Mouse (Mus musculus) heart, adult 2 months (tissue): ENCODE data around the gene Ccnt2. TPM values are rescaled to one million over a fixed set of nuclear protein-coding genes. Genes with fewer than 3 reads are reported as not detected.

Source experiments
- DNase-seq, 2 experiments: peaks; one replicate each; pipeline ENCODE4 v3.0.0; 2021
- H3K27ac ChIP-seq: fragments of 200-600 bp; 2 replicates; pipeline ENCODE4 v1.8.1; 2022
- H3K27me3 ChIP-seq: fragments of 200-500 bp; 2 replicates; pipeline ENCODE4 v1.6.1; 2012; ENCODE audit warnings: mild to moderate bottlenecking, low read length, inconsistent platforms, mixed read lengths; ENCODE audit not compliant: control insufficient read depth, insufficient read depth
- H3K36me3 ChIP-seq: fragments of 200-500 bp; 2 replicates; pipeline ENCODE4 v1.6.1; 2012; ENCODE audit warnings: low read length, inconsistent platforms; ENCODE audit not compliant: control insufficient read depth, insufficient read depth
- H3K4me1 ChIP-seq: fragments of 200-500 bp; 2 replicates; pipeline ENCODE4 v1.6.1; 2011; ENCODE audit warnings: low read length; ENCODE audit not compliant: control insufficient read depth, insufficient read depth
- H3K4me3 ChIP-seq: fragments of 200-600 bp; 2 replicates; pipeline ENCODE4 v1.8.1; 2022
- H3K79me2 ChIP-seq: fragments of 200-500 bp; replicated peaks from 2 replicates; pipeline ENCODE4 v1.6.1; 2012; ENCODE audit warnings: mild to moderate bottlenecking, inconsistent platforms, low read length, moderate library complexity, mixed read lengths; ENCODE audit not compliant: control insufficient read depth, insufficient read depth
- H3K9ac ChIP-seq: fragments of 200-500 bp; 2 replicates; pipeline ENCODE4 v1.6.1; 2012; ENCODE audit warnings: low read depth, mild to moderate bottlenecking, control low read depth, inconsistent platforms, low read length, mixed read lengths
- CTCF ChIP-seq: fragments of 200-600 bp; IDR thresholded peaks from 2 replicates; pipeline ENCODE4 v1.8.1; 2022; ENCODE audit warnings: antibody characterized with exemption, mild to moderate bottlenecking, moderate library complexity
- EP300 ChIP-seq: fragments of 200-500 bp; IDR thresholded peaks from 2 replicates; pipeline ENCODE4 v1.6.1; 2011; ENCODE audit warnings: low read depth, low read length, control low read depth; ENCODE audit not compliant: insufficient read depth
- POLR2A ChIP-seq: fragments of 200-500 bp; IDR thresholded peaks from 2 replicates; pipeline ENCODE4 v1.6.1; 2011; ENCODE audit warnings: mild to moderate bottlenecking, low read depth, low read length, control low read depth; ENCODE audit not compliant: insufficient read depth
- WGBS: fragments of 180-500 bp; shearing (Covaris S2); methylation state at CpG from one replicate; pipeline ENCODE4 v1.1.7; 2018; 5-methylcytosine and 5-hydroxymethylcytosine counted together
- intact Hi-C: fragments of 180-260 bp; cut with DNase I; formaldehyde crosslinking; loops from one replicate; pipeline ENCODE4 v1.15.1; 2025
- polyA plus RNA-seq: library from polyadenylated mRNA; depleted of rRNA; stranded (reverse); fragments of >200 nt; gene quantifications from 2 replicates; pipeline ENCODE4 v1.2.3, GENCODE M21; 2012; rRNA removed
- total RNA-seq, 2 experiments: library from RNA; stranded (reverse); gene quantifications; 2 replicates each; pipeline ENCODE4 v1.2.3; 2021

The Ccnt2 gene
- total and polyA plus RNA-seq, 3 experiments: 17.2 to 21.6 (median 20.6) TPM

- no peaks in the 10 kb centered on the region for H3K27me3 ChIP-seq
- no peaks in the 10 kb centered on the region for H3K79me2 ChIP-seq
- H3K27ac ChIP-seq: no peak overlapping the region
- TF ChIP-seq POLR2A (no peak), CTCF (no peak), EP300 (no peak)
- H3K4me3 ChIP-seq: no peak overlapping the region
- H3K9ac ChIP-seq: no peak overlapping the region
- 55% methylated on average over 5 of the region's 5 CpGs for WGBS
- H3K36me3 ChIP-seq: no peaks in the 10 kb centered on the region
- H3K4me1 ChIP-seq: peaks cover 2% of the 10 kb centered on the region; the same call in 1 of the 2 replicates
- intact Hi-C loops: no loop called here
- DNase-seq: no peak
These were observed 71.5 kb downstream of the Ccnt2 start for GRCm38 (mm10) chr1:127845472-127845871.

GRCm38 (mm10) chr1:127850075-127850610 is 76.2 kb downstream of the Ccnt2 start:
- peaks cover 2% of the 10 kb centered on the region; the same call in 1 of the 2 replicates for H3K4me1 ChIP-seq
- H3K9ac ChIP-seq: no peak overlapping the region
- H3K27ac ChIP-seq: no peak overlapping the region
- H3K27me3 ChIP-seq: no peaks in the 10 kb centered on the region
- intact Hi-C loops: no loop called here
- no peaks in the 10 kb centered on the region for H3K79me2 ChIP-seq
- no peaks in the 10 kb centered on the region for H3K36me3 ChIP-seq
- DNase-seq: peak in 1 of 2 experiments; percentile 14
- no peak for TF ChIP-seq POLR2A
- TF ChIP-seq EP300: no peak
- TF ChIP-seq CTCF: no peak
- WGBS: 48% methylated on average over 7 of the region's 7 CpGs
- no peak overlapping the region for H3K4me3 ChIP-seq

DNA sequence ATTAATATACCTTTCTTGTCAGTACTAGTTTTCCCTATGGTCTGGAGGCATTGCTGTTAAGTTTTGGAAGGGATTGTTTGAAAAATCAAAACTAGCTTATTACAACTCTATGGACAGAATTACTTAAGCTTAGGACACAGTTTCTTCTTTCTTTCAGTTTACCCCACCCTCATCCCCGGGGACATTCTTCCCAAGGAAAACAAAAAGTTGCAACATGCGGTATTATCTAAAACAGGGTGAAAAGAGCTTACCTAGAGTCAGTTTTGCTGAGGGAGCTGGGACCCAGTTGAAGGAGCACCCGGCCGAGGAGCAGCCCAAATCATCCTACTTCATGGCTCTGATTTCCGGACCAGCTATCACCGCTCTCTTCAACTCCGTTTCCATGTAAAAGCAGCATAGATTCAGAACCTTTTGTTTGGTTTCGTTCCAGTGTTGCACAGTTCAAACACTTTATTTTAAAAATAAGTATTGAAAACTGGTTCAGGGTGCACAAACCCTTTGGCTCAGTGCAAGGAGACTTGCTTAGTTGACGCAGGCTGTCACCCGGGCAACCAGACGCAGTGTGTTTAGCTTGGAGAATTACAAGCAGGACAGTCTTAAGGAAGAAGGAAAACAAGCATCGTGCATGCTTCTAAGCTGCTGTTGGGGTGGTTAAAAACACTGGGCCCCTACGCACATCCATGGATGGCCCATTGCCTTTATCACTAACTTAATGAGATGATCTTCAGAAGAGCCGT is 80.7 kb downstream of the Ccnt2 start, which contains the start of gene Map3k19:
Gene Map3k19 (minus strand): TSS at position 546 of the 737 bp plus-strand sequence.
- no peaks in the 10 kb centered on the region for H3K27me3 ChIP-seq
- intact Hi-C loops: no loop called here
- H3K36me3 ChIP-seq: no peaks in the 10 kb centered on the region
- no peak within 1 kb of the TSS for H3K4me3 ChIP-seq
- H3K9ac ChIP-seq: no peak within 1 kb of the TSS
- DNase-seq: peak; percentile 34 to 36
- H3K79me2 ChIP-seq: no peaks in the 10 kb centered on the region
- 76% methylated on average over 14 of the region's 14 CpGs for WGBS
- H3K27ac ChIP-seq: no peak within 1 kb of the TSS
- TF ChIP-seq POLR2A: no peak
- no peak for TF ChIP-seq EP300
- no peak for TF ChIP-seq CTCF
- H3K4me1 ChIP-seq: peaks cover 2% of the 10 kb centered on the region; the same call in 1 of the 2 replicates

Other genes starting within 250 kb of the Ccnt2 start
- 1 to 10 TPM; 5.2 to 6.5 TPM for gene Tmem163, start 94.6 kb upstream of the Ccnt2 start, total RNA-seq
- gene Tmem163, start 94.6 kb upstream of the Ccnt2 start, polyA plus RNA-seq: 18.3 and 21.6 TPM in 2 replicates
- gene Acmsd, start 44.8 kb upstream of the Ccnt2 start, total RNA-seq: under 1 TPM; 0.10 to 0.43 TPM
- 0.08 TPM in 1 of 2 replicates, not detected in the other for gene Acmsd, start 44.8 kb upstream of the Ccnt2 start, polyA plus RNA-seq
- under 1 TPM in 1 of 2 experiments, not detected in 1; 0.10 TPM for gene Map3k19, start 80.9 kb downstream of the Ccnt2 start, total RNA-seq
- 0.09 and 0.41 TPM in 2 replicates for gene Map3k19, start 80.9 kb downstream of the Ccnt2 start, polyA plus RNA-seq
- 10 to 100 TPM; 34.1 to 36.2 TPM for gene Rab3gap1, start 94.6 kb downstream of the Ccnt2 start, total RNA-seq
- 11.4 and 19.4 TPM in 2 replicates for gene Rab3gap1, start 94.6 kb downstream of the Ccnt2 start, polyA plus RNA-seq